Mouse (Mus musculus): ENCODE measurements around the gene Zc3h7b.
A peak's percentile ranks its signal among the peaks of the same experiment; 100 is the strongest.
"Not testable (repeated sequence)": the region's sequence is repeated elsewhere in the genome, so short reads cannot be mapped to it uniquely, and the experiment has no call there.

The Zc3h7b gene

GRCm38 (mm10) chr15:81739924-81740323 is 4.9 kb upstream of the Zc3h7b start:
- peak; percentile 37 for DNase-seq

- not testable (repeated sequence) for DNase-seq
Observed at GRCm38 (mm10) chr15:81742368-81742767, 2.5 kb upstream of the Zc3h7b start.

- DNase-seq = peak; percentile 57
Observed at GRCm38 (mm10) chr15:81745601-81746114, 801 bp downstream of the Zc3h7b start.

- no peak for DNase-seq
Observed at GRCm38 (mm10) chr15:81749742-81750141, 4.9 kb downstream of the Zc3h7b start.

GRCm38 (mm10) chr15:81753669-81754068 is 8.8 kb downstream of the Zc3h7b start:
- no peak for DNase-seq

- peak; percentile 32 for DNase-seq
Observed at GRCm38 (mm10) chr15:81758701-81759100, 13.8 kb downstream of the Zc3h7b start.

- no peak for DNase-seq
Observed at GRCm38 (mm10) chr15:81759542-81759941, 14.7 kb downstream of the Zc3h7b start.

- no peak for DNase-seq
Observed at GRCm38 (mm10) chr15:81760361-81761079, 15.7 kb downstream of the Zc3h7b start.

GRCm38 (mm10) chr15:81761381-81761780 is 16.5 kb downstream of the Zc3h7b start:
- no peak for DNase-seq

- no peak for DNase-seq
Observed at GRCm38 (mm10) chr15:81761959-81762358, 17.1 kb downstream of the Zc3h7b start.

- no peak for DNase-seq
Observed at GRCm38 (mm10) chr15:81764573-81764972, 19.7 kb downstream of the Zc3h7b start.

GRCm38 (mm10) chr15:81765651-81766050 is 20.8 kb downstream of the Zc3h7b start:
- DNase-seq = no peak

GRCm38 (mm10) chr15:81766439-81766838 is 21.6 kb downstream of the Zc3h7b start:
- no peak for DNase-seq

GRCm38 (mm10) chr15:81769037-81769436 is 24.2 kb downstream of the Zc3h7b start:
- DNase-seq = no peak

- no peak for DNase-seq
Observed at GRCm38 (mm10) chr15:81772431-81773120, 27.7 kb downstream of the Zc3h7b start.

GRCm38 (mm10) chr15:81774505-81775171 is 29.8 kb downstream of the Zc3h7b start:
- peak; percentile 15 for DNase-seq

- DNase-seq = no peak
Observed at GRCm38 (mm10) chr15:81776631-81777422, 32.0 kb downstream of the Zc3h7b start.

GRCm38 (mm10) chr15:81781816-81782215 is 37.0 kb downstream of the Zc3h7b start:
- no peak for DNase-seq

GRCm38 (mm10) chr15:81784762-81785161 is 39.9 kb downstream of the Zc3h7b start:
- DNase-seq = no peak

- no peak for DNase-seq
Observed at GRCm38 (mm10) chr15:81785701-81786100, 40.8 kb downstream of the Zc3h7b start.

GRCm38 (mm10) chr15:81787525-81787924 is 42.7 kb downstream of the Zc3h7b start:
- DNase-seq = no peak

GRCm38 (mm10) chr15:81792444-81792843 is 47.6 kb downstream of the Zc3h7b start:
- no peak for DNase-seq

- peak; percentile 79 for DNase-seq
Observed at GRCm38 (mm10) chr15:81796228-81796627, 51.4 kb downstream of the Zc3h7b start.

Measured in lung, postnatal 36 days (tissue).